Mouse (Mus musculus): ENCODE data around the gene Calhm4.

DNA sequence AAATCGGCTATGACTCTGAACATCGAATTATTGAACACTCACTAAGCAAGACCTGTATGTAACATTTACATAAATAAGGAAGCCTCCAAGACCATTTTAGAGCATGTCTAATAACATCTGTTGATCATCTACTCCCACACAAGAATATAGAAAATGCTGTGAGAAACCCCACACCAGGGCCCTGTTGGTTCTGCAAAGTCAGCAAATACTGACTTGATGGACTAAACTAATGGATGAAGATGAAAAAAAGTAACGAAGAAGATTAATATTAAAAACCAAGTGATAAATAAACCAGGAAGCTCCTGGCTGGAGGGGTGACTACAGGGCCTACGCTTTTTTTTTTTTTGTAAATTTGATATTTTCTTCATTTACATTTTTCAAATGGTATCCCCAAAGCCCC lies 31.5 kb downstream of the Calhm4 start:
- TF ChIP-seq GATA1 (IDR thresholded peaks at IDR 0.05; ENCODE audit: borderline replicate concordance, low read length) (no peak), FLI1 (IDR thresholded peaks at IDR 0.05; ENCODE audit: low read length) (no peak)

Data from megakaryocyte, embryonic 14.5 days (primary cell).